Mouse (Mus musculus) embryonic facial prominence, embryonic 11.5 days (tissue): ENCODE data around the gene Nhlh2. TPM values are rescaled to one million over a fixed set of nuclear protein-coding genes. Genes with fewer than 3 reads are reported as not detected.
A peak's percentile ranks its signal among the peaks of the same experiment; 100 is the strongest.

Experiments
- ATAC-seq: fragments of 200-750 bp; cut with Nextera tagmentation; replicated peaks from 2 replicates; pipeline ENCODE4 v1.8.0; 2017; ENCODE audit warnings: low read depth; ENCODE audit not compliant: insufficient number of reproducible peaks, low FRiP score, low TSS enrichment
- DNase-seq: peaks from one replicate; pipeline ENCODE4 v3.0.0-alpha.2; 2015; ENCODE audit warnings: low spot score
- H3K27ac ChIP-seq: fragments of 300-500 bp; sonication (generic); replicated peaks from 2 replicates; pipeline ENCODE4 v1.5.1; 2014; ENCODE audit warnings: mild to moderate bottlenecking, low read depth, low read length, control low read depth
- H3K27me3 ChIP-seq: fragments of 300-500 bp; sonication (generic); 2 replicates; pipeline ENCODE4 v1.6.1; 2014; ENCODE audit warnings: mild to moderate bottlenecking, low read length, moderate library complexity, mixed read lengths; ENCODE audit not compliant: control insufficient read depth, insufficient read depth
- H3K36me3 ChIP-seq: fragments of 300-500 bp; sonication (generic); replicated peaks from 2 replicates; pipeline ENCODE4 v1.6.1; 2014; ENCODE audit warnings: low read depth, mild to moderate bottlenecking, low read length, moderate library complexity, mixed read lengths; ENCODE audit not compliant: control insufficient read depth, insufficient read depth
- H3K4me1 ChIP-seq: fragments of 300-500 bp; sonication (generic); 2 replicates; pipeline ENCODE4 v1.6.1; 2014; ENCODE audit warnings: low read length, mixed read lengths; ENCODE audit not compliant: control insufficient read depth, insufficient read depth
- H3K4me2 ChIP-seq: fragments of 300-500 bp; sonication (generic); 2 replicates; pipeline ENCODE4 v1.6.1; 2014; ENCODE audit warnings: low read depth, mild to moderate bottlenecking, control low read depth, low read length, moderate library complexity
- H3K4me3 ChIP-seq: fragments of 300-500 bp; sonication (generic); 2 replicates; pipeline ENCODE4 v1.5.1; 2014; ENCODE audit warnings: low read depth, low read length, control low read depth
- H3K9ac ChIP-seq: fragments of 300-500 bp; sonication (generic); replicated peaks from 2 replicates; pipeline ENCODE4 v1.6.1; 2014; ENCODE audit warnings: mild to moderate bottlenecking, control low read depth, low read length
- H3K9me3 ChIP-seq: fragments of 300-500 bp; sonication (generic); replicated peaks from 2 replicates; pipeline ENCODE4 v1.6.1; 2016; ENCODE audit warnings: mild to moderate bottlenecking, low read length, inconsistent platforms, mixed read lengths; ENCODE audit not compliant: control insufficient read depth
- WGBS: fragments of 180-500 bp; shearing (Covaris S2); extraction: QIAGEN DNeasy Blood & Tissue Kit; methylation state at CpG from one replicate; pipeline ENCODE4 v1.1.7; 2014; 5-methylcytosine and 5-hydroxymethylcytosine counted together
- polyA plus RNA-seq: library from polyadenylated mRNA; unstranded; fragments of >200 nt; fragmentation: Nextera tagmentation; extraction: Ambion mirVana; gene quantifications from 2 replicates; pipeline ENCODE4 v1.2.1, GENCODE M21; 2014

Gene Nhlh2
- polyA plus RNA-seq, 1 experiment from 2014 or later = 21.6 TPM

GRCm38 (mm10) chr3:101983917-101984316, 26.0 kb upstream of the Nhlh2 start:
- WGBS = 60% methylated on average over 4 of the region's 4 CpGs
- Histone ChIP-seq H3K4me1 (no peaks in the 10 kb centered on the region), H3K9me3 (no peaks in the 10 kb centered on the region), H3K4me3 (no peak overlapping the region), H3K36me3 (no peaks in the 10 kb centered on the region), H3K9ac (no peak overlapping the region), H3K27me3 (no peaks in the 10 kb centered on the region), H3K4me2 (no peak overlapping the region), H3K27ac (no peak overlapping the region)
- DNase-seq = no peak
- ATAC-seq = no peak

GRCm38 (mm10) chr3:101985634-101986033, 24.2 kb upstream of the Nhlh2 start:
- no peak for ATAC-seq
- Histone ChIP-seq H3K9me3 (no peaks in the 10 kb centered on the region), H3K4me1 (no peaks in the 10 kb centered on the region), H3K27ac (no peak overlapping the region), H3K4me2 (no peak overlapping the region), H3K36me3 (no peaks in the 10 kb centered on the region), H3K4me3 (no peak overlapping the region), H3K9ac (no peak overlapping the region), H3K27me3 (no peaks in the 10 kb centered on the region)
- DNase-seq = no peak
- 62% methylated on average over 8 of the region's 8 CpGs for WGBS

- DNase-seq (no peak), ATAC-seq (no peak)
- no peak overlapping the region for H3K27ac ChIP-seq
- H3K9me3 ChIP-seq = no peaks in the 10 kb centered on the region
- H3K4me3 ChIP-seq = no peak overlapping the region
- no peak overlapping the region for H3K4me2 ChIP-seq
- H3K9ac ChIP-seq = no peak overlapping the region
- no peaks in the 10 kb centered on the region for H3K27me3 ChIP-seq
- H3K36me3 ChIP-seq = no peaks in the 10 kb centered on the region
- no peaks in the 10 kb centered on the region for H3K4me1 ChIP-seq
- 63% methylated on average over 3 of the region's 3 CpGs for WGBS
Observed at GRCm38 (mm10) chr3:101990136-101990535, 19.7 kb upstream of the Nhlh2 start.

GRCm38 (mm10) chr3:101990995-101991516, 18.8 kb upstream of the Nhlh2 start:
- DNase-seq (no peak), ATAC-seq (no peak)
- H3K4me2 ChIP-seq = no peak overlapping the region
- H3K27ac ChIP-seq = no peak overlapping the region
- H3K4me1 ChIP-seq = no peaks in the 10 kb centered on the region
- H3K9ac ChIP-seq = no peak overlapping the region
- H3K27me3 ChIP-seq = no peaks in the 10 kb centered on the region
- H3K9me3 ChIP-seq = no peaks in the 10 kb centered on the region
- no peaks in the 10 kb centered on the region for H3K36me3 ChIP-seq
- no peak overlapping the region for H3K4me3 ChIP-seq
- WGBS = 61% methylated on average over 6 of the region's 6 CpGs

- DNase-seq (no peak), ATAC-seq (no peak)
- H3K4me1 ChIP-seq = no peaks in the 10 kb centered on the region
- no peaks in the 10 kb centered on the region for H3K9me3 ChIP-seq
- 89% methylated on average over 3 of the region's 3 CpGs for WGBS
- no peak overlapping the region for H3K4me2 ChIP-seq
- H3K4me3 ChIP-seq = no peak overlapping the region
- no peaks in the 10 kb centered on the region for H3K27me3 ChIP-seq
- no peaks in the 10 kb centered on the region for H3K36me3 ChIP-seq
- no peak overlapping the region for H3K27ac ChIP-seq
- no peak overlapping the region for H3K9ac ChIP-seq
Observed at GRCm38 (mm10) chr3:101997851-101998250, 12.0 kb upstream of the Nhlh2 start.

- peak overlapping the region; percentile 49 for H3K4me2 ChIP-seq
- no peaks in the 10 kb centered on the region for H3K9me3 ChIP-seq
- H3K9ac ChIP-seq = peak overlapping the region; percentile 58
- H3K4me1 ChIP-seq = peaks cover 6% of the 10 kb centered on the region; the same call in 1 of the 2 replicates
- no peak overlapping the region; the same call in 1 of the 2 replicates for H3K27ac ChIP-seq
- H3K4me3 ChIP-seq = peak overlapping the region; percentile 21
- H3K27me3 ChIP-seq = peaks cover 26% of the 10 kb centered on the region
- no peaks in the 10 kb centered on the region for H3K36me3 ChIP-seq
- DNase-seq (no peak), ATAC-seq (no peak)
- WGBS = 1% methylated on average over 24 of the region's 24 CpGs
Observed at GRCm38 (mm10) chr3:102010681-102011317, 923 bp downstream of the Nhlh2 start.

GRCm38 (mm10) chr3:102011318-102012075, 1.6 kb downstream of the Nhlh2 start:
- Histone ChIP-seq H3K36me3 (no peaks in the 10 kb centered on the region), H3K9ac (peak overlapping the region; percentile 58), H3K27me3 (peaks cover 26% of the 10 kb centered on the region), H3K27ac (peak overlapping the region; percentile 59), H3K4me1 (peaks cover 6% of the 10 kb centered on the region; the same call in 1 of the 2 replicates), H3K9me3 (no peaks in the 10 kb centered on the region), H3K4me2 (peak overlapping the region; percentile 49), H3K4me3 (peak overlapping the region; percentile 21)
- ATAC-seq (peak; percentile 46), DNase-seq (peak; percentile 42)
- under 1% methylated on average over 43 of the region's 48 CpGs for WGBS
